In genomic region chr2:158668433-158669010, GRCm38 (mm10) we compare ENCODE assay signal across 8 mouse cellular contexts. TPM values are rescaled to one million over a fixed set of nuclear protein-coding genes. Genes with fewer than 3 reads are reported as not detected.
DNase-seq lines count a peak whose midpoint lies in the region; ATAC-seq and TF ChIP-seq lines count a peak whose summit lies in the region.

No protein-coding gene starts in this region.

- in situ Hi-C loops in ES-E14 (cut with MboI; ENCODE audit: low sequenced_read_pairs in 2 of 2, unreplicated experiment in 2 of 2), result no loop called here

- H3K27me3 ChIP-seq in kidney, embryonic 15.5 days, result peaks cover 55% of the 10 kb centered on the region
- peaks cover 32% of the 10 kb centered on the region for H3K27me3 ChIP-seq in heart, embryonic 16.5 days (ENCODE audit: control insufficient read depth, insufficient read depth, low read length)
- peaks cover 65% of the 10 kb centered on the region for H3K27me3 ChIP-seq in midbrain, embryonic 10.5 days (ENCODE audit: low read depth, poor library complexity, severe bottlenecking)

- H3K36me3 ChIP-seq in kidney, embryonic 15.5 days, result no peaks in the 10 kb centered on the region
- no peaks in the 10 kb centered on the region for H3K36me3 ChIP-seq in ES-E14 (ENCODE audit: control insufficient read depth, insufficient read depth, low read length, poor library complexity, severe bottlenecking)
- H3K36me3 ChIP-seq in heart, embryonic 16.5 days (ENCODE audit: control insufficient read depth, insufficient read depth), result no peaks in the 10 kb centered on the region
- H3K36me3 ChIP-seq in midbrain, embryonic 10.5 days, result no peaks in the 10 kb centered on the region

- peak overlapping the region; percentile 98 for H3K4me2 ChIP-seq in kidney, embryonic 15.5 days
- H3K4me2 ChIP-seq in heart, embryonic 16.5 days (ENCODE audit: low read depth, low read length), result peak overlapping the region; percentile 91

- H3K27ac ChIP-seq in kidney, embryonic 15.5 days, result peak overlapping the region; percentile 27; the same call in 1 of the 2 replicates
- H3K27ac ChIP-seq in ES-E14 (ENCODE audit: insufficient read depth, low read depth, low read length, poor library complexity, severe bottlenecking), result no peak overlapping the region
- H3K27ac ChIP-seq in heart, embryonic 16.5 days (ENCODE audit: low read length), result peak overlapping the region; percentile 64; the same call in 1 of the 2 replicates
- H3K27ac ChIP-seq in midbrain, embryonic 10.5 days (replicated peaks), result peak overlapping the region; percentile 80

- peak overlapping the region; percentile 68 for H3K4me3 ChIP-seq in kidney, embryonic 15.5 days (replicated peaks)
- peak overlapping the region; percentile 67 to 71 for H3K4me3 ChIP-seq in ES-E14 (ENCODE audit: insufficient read depth in 1 of 2, low read depth in 1 of 2, low read length in 2 of 2, poor library complexity in 1 of 2, severe bottlenecking in 1 of 2)
- H3K4me3 ChIP-seq in heart, embryonic 16.5 days (ENCODE audit: low read length), result peak overlapping the region; percentile 66
- peak overlapping the region; percentile 74 for H3K4me3 ChIP-seq in midbrain, embryonic 10.5 days

- DNase-seq in kidney, postnatal 36 days, result no peak
- DNase-seq in ES-E14 (ENCODE audit: low read depth, low spot score), result no peak
- DNase-seq in midbrain, embryonic 10.5 days (ENCODE audit: low spot score), result no peak
- DNase-seq in MN1 (ENCODE audit: low spot score), result no peak
- no peak for DNase-seq in urinary bladder, postnatal 36 days (ENCODE audit: low spot score in 2 of 2)
- DNase-seq in frontal cortex, postnatal 14 days (ENCODE audit: low spot score in 2 of 2), result no peak

- no peaks in the 10 kb centered on the region for H3K9me3 ChIP-seq in kidney, embryonic 15.5 days (replicated peaks)
- no peaks in the 10 kb centered on the region for H3K9me3 ChIP-seq in ES-E14 (ENCODE audit: control insufficient read depth, insufficient read depth, low read depth, low read length)
- no peaks in the 10 kb centered on the region for H3K9me3 ChIP-seq in heart, embryonic 16.5 days (replicated peaks; ENCODE audit: control insufficient read depth, low read length)
- no peaks in the 10 kb centered on the region for H3K9me3 ChIP-seq in midbrain, embryonic 10.5 days (replicated peaks)

- peaks cover 65% of the 10 kb centered on the region for H3K4me1 ChIP-seq in kidney, embryonic 15.5 days
- H3K4me1 ChIP-seq in ES-E14 (ENCODE audit: control insufficient read depth in 2 of 2, insufficient read depth in 2 of 2, low read length in 2 of 2, poor library complexity in 1 of 2), result peaks cover 4 to 5% of the 10 kb centered on the region in 2 experiments; a peak in 2 of 4 replicates
- peaks cover 17% of the 10 kb centered on the region for H3K4me1 ChIP-seq in heart, embryonic 16.5 days (ENCODE audit: control insufficient read depth, insufficient read depth, low read length)
- peaks cover 72% of the 10 kb centered on the region for H3K4me1 ChIP-seq in midbrain, embryonic 10.5 days

- WGBS in kidney, embryonic 15.5 days, result 10% methylated on average over 23 of the region's 23 CpGs
- WGBS in heart, embryonic 16.5 days, result 14% methylated on average over 23 of the region's 23 CpGs
- 8% methylated on average over 23 of the region's 23 CpGs for WGBS in midbrain, embryonic 10.5 days

- no peak for ATAC-seq in kidney, embryonic 15.5 days (replicated peaks; ENCODE audit: low FRiP score)
- ATAC-seq in heart, embryonic 16.5 days (replicated peaks; ENCODE audit: extremely low read depth, insufficient read depth, low FRiP score), result no peak

- H3K9ac ChIP-seq in kidney, embryonic 15.5 days, result peak overlapping the region; percentile 56
- H3K9ac ChIP-seq in ES-E14 (ENCODE audit: insufficient read depth, low read depth, low read length, poor library complexity, severe bottlenecking), result no peak overlapping the region
- H3K9ac ChIP-seq in heart, embryonic 16.5 days (ENCODE audit: low read length), result peak overlapping the region; percentile 68

TF ChIP-seq in ES-E14, 5 proteins besides CTCF, POLR2A, EP300 and RAD21:
- TF ChIP-seq ZNF384 (IDR thresholded peaks at IDR 0.05; ENCODE audit: low read depth, low read length), result no peak
- TF ChIP-seq MAFK (IDR thresholded peaks at IDR 0.05; ENCODE audit: insufficient read depth, low read depth, low read length), result no peak
- TF ChIP-seq ZC3H11A (IDR thresholded peaks at IDR 0.05; ENCODE audit: borderline replicate concordance, low read depth, low read length), result no peak
- no peak for TF ChIP-seq CHD2 (IDR thresholded peaks at IDR 0.05; ENCODE audit: low read depth, low read length)
- TF ChIP-seq HCFC1 (IDR thresholded peaks at IDR 0.05; ENCODE audit: borderline replicate concordance, insufficient read depth, low read length), result no peak

RNA-seq across cellular contexts. Expression of gene Ppp1r16b, which starts 3.3 kb away (rescaled TPM):
- 14.9 and 15.3 TPM in 2 replicates for polyA plus RNA-seq in kidney, embryonic 15.5 days (2015; fragmentation: Nextera tagmentation; extraction: Ambion mirVana)
- total RNA-seq in ES-E14 (2012; rRNA removed), result 1.1 and 1.2 TPM in 2 replicates
- 7.1 and 8.2 TPM in 2 replicates for polyA plus RNA-seq in heart, embryonic 16.5 days (2015; fragmentation: Nextera tagmentation; extraction: Ambion mirVana)
- 3.6 and 3.7 TPM in 2 replicates for polyA plus RNA-seq in midbrain, embryonic 10.5 days (2016; fragmentation: Nextera tagmentation; extraction: Ambion mirVana)

RNA-seq across cellular contexts. Expression of gene Actr5, which starts 43.8 kb away (rescaled TPM):
- 10.9 and 12.3 TPM in 2 replicates for polyA plus RNA-seq in kidney, embryonic 15.5 days (2015; fragmentation: Nextera tagmentation; extraction: Ambion mirVana)
- 11.5 and 19.3 TPM in 2 replicates for total RNA-seq in ES-E14 (2012; rRNA removed)
- polyA plus RNA-seq in heart, embryonic 16.5 days (2015; fragmentation: Nextera tagmentation; extraction: Ambion mirVana), result 5.6 and 6.1 TPM in 2 replicates
- 14.1 and 14.8 TPM in 2 replicates for polyA plus RNA-seq in midbrain, embryonic 10.5 days (2016; fragmentation: Nextera tagmentation; extraction: Ambion mirVana)

RNA-seq across cellular contexts. Expression of gene Slc32a1, which starts 58.0 kb away (rescaled TPM):
- 0.12 and 0.14 TPM in 2 replicates for polyA plus RNA-seq in kidney, embryonic 15.5 days (2015; fragmentation: Nextera tagmentation; extraction: Ambion mirVana)
- total RNA-seq in ES-E14 (2012; rRNA removed), result 0.53 and 0.71 TPM in 2 replicates
- not detected in 2 replicates for polyA plus RNA-seq in heart, embryonic 16.5 days (2015; fragmentation: Nextera tagmentation; extraction: Ambion mirVana)
- polyA plus RNA-seq in midbrain, embryonic 10.5 days (2016; fragmentation: Nextera tagmentation; extraction: Ambion mirVana), result 0.25 and 0.68 TPM in 2 replicates
